Mouse (Mus musculus): ENCODE measurements around the gene Stk32b. TPM values are rescaled to one million over a fixed set of nuclear protein-coding genes. Genes with fewer than 3 reads are reported as not detected.

Stk32b gene
- total and polyA plus RNA-seq, 2 experiments from 2014 or later, result 0.08 to 0.44 TPM

DNA sequence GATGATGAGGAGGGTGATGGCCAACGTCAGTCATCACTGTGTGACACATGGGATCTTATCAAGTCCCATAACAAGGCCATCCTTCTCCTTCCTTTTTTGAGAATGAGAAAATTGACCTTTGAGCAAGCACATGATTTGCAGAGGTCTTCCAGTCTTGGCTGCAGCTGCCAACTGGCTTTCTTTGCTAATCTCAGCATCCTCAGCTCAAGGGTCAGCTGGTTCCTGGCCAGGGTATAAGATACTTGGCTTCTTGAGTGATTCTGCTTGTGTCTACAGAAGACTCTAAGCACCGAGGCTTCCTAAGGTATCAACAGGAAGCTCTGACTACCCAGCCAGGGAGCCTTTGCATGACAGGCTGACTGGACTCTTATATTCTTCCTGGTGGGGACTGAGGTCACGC lies 269.4 kb downstream of the Stk32b start:
- H3K9me3 ChIP-seq (replicated peaks; ENCODE audit: control insufficient read depth, low read length), result no peaks in the 10 kb centered on the region
- H3K36me3 ChIP-seq (replicated peaks; ENCODE audit: control insufficient read depth, insufficient read depth, low read length), result no peaks in the 10 kb centered on the region
- H3K27ac ChIP-seq (ENCODE audit: low read depth), result no peak overlapping the region
- ATAC-seq (ENCODE audit: insufficient read depth, low read depth), result no peak
- no peaks in the 10 kb centered on the region for H3K27me3 ChIP-seq (ENCODE audit: control insufficient read depth, insufficient read depth, low read length)
- TF ChIP-seq EP300 (IDR thresholded peaks at IDR 0.05; ENCODE audit: low read depth) (no peak), CTCF (IDR thresholded peaks at IDR 0.05; ENCODE audit: low read depth) (no peak)
- 49% methylated on average over 3 of the region's 3 CpGs for WGBS
- no peak overlapping the region for H3K9ac ChIP-seq (replicated peaks; ENCODE audit: low read depth, low read length)
- no peaks in the 10 kb centered on the region for H3K4me1 ChIP-seq (ENCODE audit: control insufficient read depth, insufficient read depth)
- H3K4me3 ChIP-seq (ENCODE audit: low read depth, low read length), result no peak overlapping the region
- DNase-seq (ENCODE audit: low spot score), result no peak
- no peak overlapping the region for H3K4me2 ChIP-seq (ENCODE audit: low read depth, low read length)

DNA sequence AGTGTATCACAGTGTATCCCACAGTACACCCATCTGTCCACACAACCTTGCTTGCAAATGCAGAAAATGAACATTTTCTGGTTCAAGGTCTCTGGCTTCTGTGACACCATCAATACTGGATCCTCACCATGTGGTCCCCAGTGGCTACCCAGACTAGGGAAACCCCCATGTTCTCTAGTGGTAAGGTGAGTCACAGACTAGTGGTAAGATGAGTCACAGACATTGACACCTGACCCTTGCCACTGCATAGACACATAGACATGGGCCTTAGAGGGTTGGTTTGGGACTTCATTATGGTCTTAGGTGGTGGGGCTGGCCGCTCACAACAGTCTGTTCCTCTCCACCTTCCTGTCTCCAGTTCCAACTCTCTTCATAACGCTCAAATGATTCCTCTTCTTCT lies 274.2 kb downstream of the Stk32b start:
- ATAC-seq (ENCODE audit: insufficient read depth, low read depth) (no peak), DNase-seq (ENCODE audit: low spot score) (no peak)
- WGBS, result 71% methylated on average over 2 of the region's 2 CpGs
- H3K4me3 ChIP-seq (ENCODE audit: low read depth, low read length), result no peak overlapping the region
- TF ChIP-seq CTCF (IDR thresholded peaks at IDR 0.05; ENCODE audit: low read depth), result no peak
- TF ChIP-seq EP300 (IDR thresholded peaks at IDR 0.05; ENCODE audit: low read depth), result no peak
- no peak overlapping the region for H3K4me2 ChIP-seq (ENCODE audit: low read depth, low read length)
- H3K36me3 ChIP-seq (replicated peaks; ENCODE audit: control insufficient read depth, insufficient read depth, low read length), result no peaks in the 10 kb centered on the region
- no peak overlapping the region for H3K9ac ChIP-seq (replicated peaks; ENCODE audit: low read depth, low read length)
- no peaks in the 10 kb centered on the region for H3K4me1 ChIP-seq (ENCODE audit: control insufficient read depth, insufficient read depth)
- no peaks in the 10 kb centered on the region for H3K9me3 ChIP-seq (replicated peaks; ENCODE audit: control insufficient read depth, low read length)
- no peaks in the 10 kb centered on the region for H3K27me3 ChIP-seq (ENCODE audit: control insufficient read depth, insufficient read depth, low read length)
- H3K27ac ChIP-seq (ENCODE audit: low read depth), result no peak overlapping the region

DNA sequence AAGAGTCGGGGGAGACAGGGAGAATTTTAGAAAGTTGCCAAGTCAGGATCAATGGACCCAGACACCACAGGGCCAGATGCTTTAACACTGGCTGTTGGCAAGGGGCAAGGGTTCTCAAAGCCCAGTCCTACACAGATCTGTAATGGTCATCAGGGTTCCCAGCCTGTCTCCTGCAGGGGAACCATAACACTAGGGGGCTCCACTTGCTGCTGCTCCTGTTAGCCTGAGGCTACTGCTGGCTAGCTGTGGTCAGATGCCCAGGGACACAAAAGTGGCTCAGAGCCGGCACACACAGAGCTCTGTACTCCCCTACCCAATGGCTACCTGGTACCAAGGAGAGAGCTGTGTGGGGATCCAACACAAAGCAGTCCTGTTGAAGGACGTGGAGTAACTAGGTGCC lies 281.6 kb downstream of the Stk32b start:
- no peak overlapping the region for H3K27ac ChIP-seq (ENCODE audit: low read depth)
- no peak overlapping the region for H3K4me2 ChIP-seq (ENCODE audit: low read depth, low read length)
- ATAC-seq (ENCODE audit: insufficient read depth, low read depth), result no peak
- TF ChIP-seq CTCF (IDR thresholded peaks at IDR 0.05; ENCODE audit: low read depth), result no peak
- no peak for TF ChIP-seq EP300 (IDR thresholded peaks at IDR 0.05; ENCODE audit: low read depth)
- DNase-seq (ENCODE audit: low spot score), result no peak
- no peak overlapping the region for H3K9ac ChIP-seq (replicated peaks; ENCODE audit: low read depth, low read length)
- no peaks in the 10 kb centered on the region for H3K36me3 ChIP-seq (replicated peaks; ENCODE audit: control insufficient read depth, insufficient read depth, low read length)
- H3K4me1 ChIP-seq (ENCODE audit: control insufficient read depth, insufficient read depth), result no peaks in the 10 kb centered on the region
- 61% methylated on average over 3 of the region's 3 CpGs for WGBS
- no peaks in the 10 kb centered on the region for H3K9me3 ChIP-seq (replicated peaks; ENCODE audit: control insufficient read depth, low read length)
- no peak overlapping the region for H3K4me3 ChIP-seq (ENCODE audit: low read depth, low read length)
- no peaks in the 10 kb centered on the region for H3K27me3 ChIP-seq (ENCODE audit: control insufficient read depth, insufficient read depth, low read length)

DNA sequence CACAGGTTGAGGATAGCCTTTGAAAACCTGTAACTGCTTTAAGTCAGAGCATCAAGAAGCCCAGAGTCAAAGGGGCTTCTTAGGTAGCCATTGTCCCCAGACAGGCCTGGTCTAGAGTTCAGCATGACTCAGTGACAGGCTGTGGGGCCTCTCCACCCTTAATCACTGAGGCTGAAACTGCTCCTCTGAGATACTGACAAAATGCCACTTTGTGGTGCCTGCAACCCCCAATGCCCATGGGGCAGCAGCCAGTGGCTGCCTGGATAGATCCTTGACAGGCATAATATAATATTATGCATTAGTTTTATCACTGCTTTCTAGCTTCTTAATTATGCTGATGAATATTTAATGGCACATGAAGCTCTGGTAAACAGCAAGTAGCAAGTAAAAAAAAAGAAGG lies 289.8 kb downstream of the Stk32b start:
- Histone ChIP-seq H3K27ac (ENCODE audit: low read depth) (no peak overlapping the region), H3K4me2 (ENCODE audit: low read depth, low read length) (no peak overlapping the region), H3K4me3 (ENCODE audit: low read depth, low read length) (no peak overlapping the region), H3K27me3 (ENCODE audit: control insufficient read depth, insufficient read depth, low read length) (no peaks in the 10 kb centered on the region), H3K4me1 (ENCODE audit: control insufficient read depth, insufficient read depth) (no peaks in the 10 kb centered on the region), H3K9ac (replicated peaks; ENCODE audit: low read depth, low read length) (no peak overlapping the region), H3K36me3 (replicated peaks; ENCODE audit: control insufficient read depth, insufficient read depth, low read length) (no peaks in the 10 kb centered on the region; the same call in 1 of the 2 replicates), H3K9me3 (replicated peaks; ENCODE audit: control insufficient read depth, low read length) (no peaks in the 10 kb centered on the region)
- TF ChIP-seq EP300 (IDR thresholded peaks at IDR 0.05; ENCODE audit: low read depth) (no peak), CTCF (IDR thresholded peaks at IDR 0.05; ENCODE audit: low read depth) (no peak)
- DNase-seq (ENCODE audit: low spot score) (no peak), ATAC-seq (ENCODE audit: insufficient read depth, low read depth) (no peak)

DNA sequence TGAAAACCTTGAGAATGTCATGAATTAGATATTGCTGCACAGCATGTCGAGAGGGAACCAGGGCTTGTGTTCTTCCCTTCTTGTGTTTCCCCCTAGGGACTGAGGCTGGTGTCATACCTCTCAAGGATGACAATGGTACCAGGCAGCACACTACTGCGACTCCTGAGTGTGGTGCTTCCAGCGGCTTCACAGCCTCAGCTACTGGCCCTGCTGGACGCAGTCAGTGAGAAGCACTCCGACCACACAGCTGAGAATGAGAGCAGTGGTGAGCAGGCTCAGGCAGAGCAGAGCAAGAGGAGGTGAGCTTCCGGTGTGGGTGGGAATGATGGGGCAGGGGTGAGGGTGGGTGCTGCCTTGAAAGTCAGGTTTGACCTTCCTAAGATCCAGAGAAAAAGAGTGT lies 297.9 kb downstream of the Stk32b start:
- DNase-seq (ENCODE audit: low spot score), result no peak
- H3K4me3 ChIP-seq (ENCODE audit: low read depth, low read length), result no peak overlapping the region
- no peak for ATAC-seq (ENCODE audit: insufficient read depth, low read depth)
- WGBS, result 83% methylated on average over 6 of the region's 6 CpGs
- H3K4me1 ChIP-seq (ENCODE audit: control insufficient read depth, insufficient read depth), result no peaks in the 10 kb centered on the region
- H3K27me3 ChIP-seq (ENCODE audit: control insufficient read depth, insufficient read depth, low read length), result no peaks in the 10 kb centered on the region
- H3K9ac ChIP-seq (replicated peaks; ENCODE audit: low read depth, low read length), result no peak overlapping the region
- no peaks in the 10 kb centered on the region for H3K9me3 ChIP-seq (replicated peaks; ENCODE audit: control insufficient read depth, low read length)
- no peaks in the 10 kb centered on the region; the same call in 1 of the 2 replicates for H3K36me3 ChIP-seq (replicated peaks; ENCODE audit: control insufficient read depth, insufficient read depth, low read length)
- TF ChIP-seq EP300 (IDR thresholded peaks at IDR 0.05; ENCODE audit: low read depth), result no peak
- no peak for TF ChIP-seq CTCF (IDR thresholded peaks at IDR 0.05; ENCODE audit: low read depth)
- H3K27ac ChIP-seq (ENCODE audit: low read depth), result no peak overlapping the region
- H3K4me2 ChIP-seq (ENCODE audit: low read depth, low read length), result no peak overlapping the region

Other genes with a start within 250 kb of the Stk32b start
- gene Cytl1, start 18.3 kb upstream of the Stk32b start, total RNA-seq (2014; rRNA removed; ENCODE audit: low replicate concordance), result 19.6 and 31.8 TPM in 2 replicates
- 15.9 and 17.4 TPM in 2 replicates for gene Cytl1, start 18.3 kb upstream of the Stk32b start, polyA plus RNA-seq (2015; fragmentation: Nextera tagmentation; extraction: Ambion mirVana)
- gene Msx1, start 107.4 kb upstream of the Stk32b start, total RNA-seq (2014; rRNA removed; ENCODE audit: low replicate concordance), result 7.8 and 15.4 TPM in 2 replicates
- 4.4 and 4.6 TPM in 2 replicates for gene Msx1, start 107.4 kb upstream of the Stk32b start, polyA plus RNA-seq (2015; fragmentation: Nextera tagmentation; extraction: Ambion mirVana)

Data from heart, postnatal 0 days (tissue).